Mouse (Mus musculus) thymus, adult 2 months (tissue): Measurements from ENCODE around the gene 1810043G02Rik.

Experiments used
- CTCF ChIP-seq: fragments of 200-500 bp; IDR thresholded peaks from 2 replicates; pipeline ENCODE4 v1.5.1; 2012; ENCODE audit warnings: mild to moderate bottlenecking, control low read depth, low read length, moderate library complexity, borderline replicate concordance; ENCODE audit not compliant: control insufficient read depth, poor library complexity, insufficient read depth; ENCODE audit errors: extremely low read depth
- POLR2A ChIP-seq: fragments of 200-500 bp; IDR thresholded peaks from 2 replicates; pipeline ENCODE4 v1.6.1; 2012; ENCODE audit warnings: mild to moderate bottlenecking, low read length, control low read depth, moderate library complexity; ENCODE audit not compliant: control insufficient read depth, poor library complexity, insufficient read depth; ENCODE audit errors: extremely low read depth

- 0 out of 2 replicates have a peak, but pooled peaks have one; percentile 38 for TF ChIP-seq CTCF
- no peak for TF ChIP-seq POLR2A
Observed at GRCm38 (mm10) chr10:77984660-77985059, 6.3 kb downstream of the 1810043G02Rik start.
